17 mouse cellular contexts compared by ENCODE assay signal in the genomic region with DNA sequence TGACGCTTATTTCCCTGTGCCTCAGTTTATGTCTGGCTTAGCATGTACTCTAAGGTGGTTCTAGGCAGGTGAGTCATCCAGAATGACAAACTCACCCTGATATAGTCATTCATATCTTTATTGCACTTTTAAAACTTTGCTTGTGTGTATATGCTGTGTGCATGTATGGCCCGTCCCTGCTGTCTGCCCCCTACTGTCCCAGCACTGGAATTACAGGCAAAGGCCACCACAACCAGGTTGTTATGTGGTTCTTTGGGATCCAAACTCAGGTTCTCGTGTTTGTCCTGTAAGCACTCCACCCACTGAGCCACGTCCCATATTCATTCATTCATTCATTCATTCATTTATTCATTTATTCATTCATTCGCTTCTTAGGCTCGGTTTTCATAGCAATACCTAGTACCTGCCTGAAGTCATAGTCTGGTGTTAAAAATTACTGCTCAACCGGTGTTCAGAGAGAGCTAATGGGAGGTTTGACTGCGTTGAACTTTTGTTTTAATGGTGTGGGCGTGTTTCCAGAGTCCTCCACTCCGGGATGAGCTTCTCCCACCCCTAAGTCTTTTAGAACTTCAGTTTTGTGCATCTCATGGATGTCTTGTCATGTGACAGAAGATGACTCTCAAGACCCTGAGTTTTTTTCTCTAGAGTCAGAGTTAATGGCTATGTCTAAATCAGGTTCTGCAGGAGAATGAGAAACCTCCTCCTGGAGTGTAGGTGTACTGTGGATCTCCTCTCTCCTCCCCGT. TPM values are rescaled to one million over a fixed set of nuclear protein-coding genes. Genes with fewer than 3 reads are reported as not detected.
DNase-seq lines count a peak whose midpoint lies in the region; ATAC-seq and TF ChIP-seq lines count a peak whose summit lies in the region.
"Had no signal": no experiment of that assay in that cellular context is flagged by ENCODE, and none has a peak within 500 bp of the region (broad histone marks: within the 10 kb centered on the region; RNA-seq: fewer than 3 reads in every experiment).

No protein-coding gene starts in this region.

- no peaks in the 10 kb centered on the region for H3K4me1 ChIP-seq in kidney, postnatal 0 days (replicated peaks; ENCODE audit: insufficient read depth, low read length)
- no peaks in the 10 kb centered on the region for H3K4me1 ChIP-seq in kidney, embryonic 15.5 days
- no peaks in the 10 kb centered on the region for H3K4me1 ChIP-seq in midbrain, postnatal 0 days (ENCODE audit: insufficient read depth, low read length)
- no peaks in the 10 kb centered on the region for H3K4me1 ChIP-seq in midbrain, embryonic 16.5 days (ENCODE audit: control insufficient read depth, insufficient read depth, low read length)
- H3K4me1 ChIP-seq: heart, embryonic 13.5 days; neural tube, embryonic 13.5 days had no signal

- peak; percentile 36; the same call in 1 of the 2 replicates for TF ChIP-seq CTCF in kidney, postnatal 0 days (IDR thresholded peaks at IDR 0.05; ENCODE audit: low read depth)
- TF ChIP-seq CTCF in midbrain, postnatal 0 days (IDR thresholded peaks at IDR 0.05), result peak; percentile 39

- no peak overlapping the region for H3K9ac ChIP-seq in kidney, postnatal 0 days (ENCODE audit: low read depth, low read length)
- H3K9ac ChIP-seq in kidney, embryonic 15.5 days, result no peak overlapping the region
- no peak overlapping the region for H3K9ac ChIP-seq in midbrain, postnatal 0 days (replicated peaks; ENCODE audit: low read length, poor library complexity, severe bottlenecking)
- no peak overlapping the region for H3K9ac ChIP-seq in midbrain, embryonic 16.5 days (ENCODE audit: low read depth, low read length)
- H3K9ac ChIP-seq: forebrain, postnatal 0 days; heart, embryonic 13.5 days; neural tube, embryonic 13.5 days had no signal

- DNase-seq in kidney, postnatal 0 days (ENCODE audit: low spot score), result no peak
- no peak for DNase-seq in midbrain, postnatal 0 days (ENCODE audit: low spot score)
- DNase-seq in R1 (ENCODE audit: low read depth, low spot score), result peak; percentile 23
- DNase-seq in right cerebral cortex, postnatal 14 days, result no peak
- DNase-seq: cerebellum, adult 8-10 months; forebrain, postnatal 0 days; gastrocnemius, postnatal 14 days; kidney, postnatal 4 days had no signal

- H3K27ac ChIP-seq in kidney, postnatal 0 days, result no peak overlapping the region
- H3K27ac ChIP-seq in kidney, embryonic 15.5 days, result no peak overlapping the region
- H3K27ac ChIP-seq in midbrain, postnatal 0 days (ENCODE audit: low read depth, low read length), result no peak overlapping the region
- no peak overlapping the region for H3K27ac ChIP-seq in midbrain, embryonic 16.5 days (ENCODE audit: low read length)
- H3K27ac ChIP-seq: heart, embryonic 13.5 days; neural tube, embryonic 13.5 days had no signal

- 85% methylated on average over 11 of the region's 11 CpGs for WGBS in kidney, postnatal 0 days
- 86% methylated on average over 11 of the region's 11 CpGs for WGBS in kidney, embryonic 15.5 days
- WGBS in midbrain, postnatal 0 days, result 84% methylated on average over 11 of the region's 11 CpGs
- WGBS in midbrain, embryonic 16.5 days, result 84% methylated on average over 11 of the region's 11 CpGs

- H3K4me2 ChIP-seq in kidney, postnatal 0 days (ENCODE audit: low read length), result no peak overlapping the region
- H3K4me2 ChIP-seq in kidney, embryonic 15.5 days, result no peak overlapping the region
- no peak overlapping the region for H3K4me2 ChIP-seq in midbrain, postnatal 0 days (ENCODE audit: low read depth, low read length, poor library complexity, severe bottlenecking)
- no peak overlapping the region for H3K4me2 ChIP-seq in midbrain, embryonic 16.5 days (ENCODE audit: low read length)
- H3K4me2 ChIP-seq: heart, embryonic 13.5 days; neural tube, embryonic 13.5 days had no signal

- no peaks in the 10 kb centered on the region for H3K27me3 ChIP-seq in kidney, postnatal 0 days (ENCODE audit: insufficient read depth, low read length)
- H3K27me3 ChIP-seq in kidney, embryonic 15.5 days, result no peaks in the 10 kb centered on the region
- H3K27me3 ChIP-seq in midbrain, postnatal 0 days (ENCODE audit: insufficient read depth, low read length), result no peaks in the 10 kb centered on the region
- H3K27me3 ChIP-seq in midbrain, embryonic 16.5 days (ENCODE audit: control insufficient read depth, insufficient read depth, low read depth, low read length), result no peaks in the 10 kb centered on the region
- H3K27me3 ChIP-seq: heart, embryonic 13.5 days; neural tube, embryonic 13.5 days had no signal

- H3K4me3 ChIP-seq in kidney, postnatal 0 days (replicated peaks; ENCODE audit: low read depth, low read length), result no peak overlapping the region
- no peak overlapping the region for H3K4me3 ChIP-seq in kidney, embryonic 15.5 days (replicated peaks)
- H3K4me3 ChIP-seq in midbrain, postnatal 0 days (ENCODE audit: low read depth, low read length), result no peak overlapping the region
- H3K4me3 ChIP-seq in midbrain, embryonic 16.5 days (ENCODE audit: low read depth, low read length), result no peak overlapping the region
- H3K4me3 ChIP-seq: heart, embryonic 13.5 days; neural tube, embryonic 13.5 days had no signal

- H3K36me3 ChIP-seq in kidney, postnatal 0 days (ENCODE audit: insufficient read depth, low read length), result no peaks in the 10 kb centered on the region
- H3K36me3 ChIP-seq in kidney, embryonic 15.5 days, result no peaks in the 10 kb centered on the region
- H3K36me3 ChIP-seq in midbrain, postnatal 0 days (ENCODE audit: insufficient read depth, low read length), result no peaks in the 10 kb centered on the region
- no peaks in the 10 kb centered on the region for H3K36me3 ChIP-seq in midbrain, embryonic 16.5 days (ENCODE audit: control insufficient read depth, insufficient read depth, low read length)
- H3K36me3 ChIP-seq: heart, embryonic 13.5 days; neural tube, embryonic 13.5 days had no signal

- ATAC-seq in kidney, postnatal 0 days (replicated peaks; ENCODE audit: low FRiP score, low read depth), result no peak
- ATAC-seq in kidney, embryonic 15.5 days (replicated peaks; ENCODE audit: low FRiP score), result no peak
- ATAC-seq in midbrain, postnatal 0 days (ENCODE audit: low FRiP score), result no peak
- ATAC-seq in midbrain, embryonic 16.5 days, result no peak
- no peak for ATAC-seq in granulocyte monocyte progenitor cell, adult 5-6 weeks (replicated peaks; ENCODE audit: poor library complexity, severe bottlenecking)
- ATAC-seq: forebrain, postnatal 0 days had no signal

- no peaks in the 10 kb centered on the region for H3K9me3 ChIP-seq in kidney, postnatal 0 days (replicated peaks; ENCODE audit: low read length)
- no peaks in the 10 kb centered on the region for H3K9me3 ChIP-seq in kidney, embryonic 15.5 days (replicated peaks)
- no peaks in the 10 kb centered on the region for H3K9me3 ChIP-seq in midbrain, postnatal 0 days (ENCODE audit: low read length)
- H3K9me3 ChIP-seq in midbrain, embryonic 16.5 days (replicated peaks; ENCODE audit: control insufficient read depth, low read length, poor library complexity, severe bottlenecking), result no peaks in the 10 kb centered on the region
- H3K9me3 ChIP-seq: heart, embryonic 13.5 days; neural tube, embryonic 13.5 days had no signal

RNA-seq across cellular contexts. Expression of a gene that starts 15.5 kb away (rescaled TPM):
- 3.2 and 4.0 TPM in 2 replicates for polyA plus RNA-seq in kidney, postnatal 0 days (2015; fragmentation: Nextera tagmentation; extraction: Ambion mirVana)
- 4.2 and 4.3 TPM in 2 replicates for polyA plus RNA-seq in kidney, embryonic 15.5 days (2015; fragmentation: Nextera tagmentation; extraction: Ambion mirVana)
- 0.80 and 3.5 TPM in 2 replicates for total RNA-seq in midbrain, postnatal 0 days (2014; rRNA removed)
- 1.2 and 1.3 TPM in 2 replicates for polyA plus RNA-seq in midbrain, postnatal 0 days (2015; fragmentation: Nextera tagmentation; extraction: Ambion mirVana)
- 1.2 and 1.6 TPM in 2 replicates for polyA plus RNA-seq in midbrain, embryonic 16.5 days (2015; fragmentation: Nextera tagmentation; extraction: Ambion mirVana)
- not detected in 2 replicates for total RNA-seq in granulocyte monocyte progenitor cell, adult 5-6 weeks (2014; fragmentation: Nextera tagmentation)
- 8.7 and 12.8 TPM in 2 replicates for total RNA-seq in granulocyte monocyte progenitor cell, adult 5-6 weeks (2017)

RNA-seq across cellular contexts. Expression of a gene that starts 37.8 kb away (rescaled TPM):
- polyA plus RNA-seq in kidney, postnatal 0 days (2015; fragmentation: Nextera tagmentation; extraction: Ambion mirVana), result not detected in 2 replicates
- polyA plus RNA-seq in kidney, embryonic 15.5 days (2015; fragmentation: Nextera tagmentation; extraction: Ambion mirVana), result not detected in 2 replicates
- total RNA-seq in midbrain, postnatal 0 days (2014; rRNA removed), result not detected in 2 replicates
- not detected in 2 replicates for polyA plus RNA-seq in midbrain, postnatal 0 days (2015; fragmentation: Nextera tagmentation; extraction: Ambion mirVana)
- not detected in 2 replicates for polyA plus RNA-seq in midbrain, embryonic 16.5 days (2015; fragmentation: Nextera tagmentation; extraction: Ambion mirVana)
- not detected in 2 replicates for total RNA-seq in granulocyte monocyte progenitor cell, adult 5-6 weeks (2014; fragmentation: Nextera tagmentation)
- total RNA-seq in granulocyte monocyte progenitor cell, adult 5-6 weeks (2017), result 0.17 and 1.1 TPM in 2 replicates
- total RNA-seq: forebrain, postnatal 0 days; gastrocnemius, postnatal 14 days; left cerebral cortex, adult 8-10 months had no signal
- polyA plus RNA-seq: forebrain, postnatal 0 days; heart, embryonic 13.5 days; hindbrain, embryonic 11.5 days; intestine, embryonic 14.5 days; limb, embryonic 14.5 days; neural tube, embryonic 13.5 days had no signal
